Mouse (Mus musculus): ENCODE measurements around the gene Mark2. TPM values are rescaled to one million over a fixed set of nuclear protein-coding genes. Genes with fewer than 3 reads are reported as not detected.

The Mark2 gene
- 49.2 and 57.8 TPM in 2 replicates for polyA plus RNA-seq (2014; fragmentation: Nextera tagmentation; extraction: Ambion mirVana)

DNA sequence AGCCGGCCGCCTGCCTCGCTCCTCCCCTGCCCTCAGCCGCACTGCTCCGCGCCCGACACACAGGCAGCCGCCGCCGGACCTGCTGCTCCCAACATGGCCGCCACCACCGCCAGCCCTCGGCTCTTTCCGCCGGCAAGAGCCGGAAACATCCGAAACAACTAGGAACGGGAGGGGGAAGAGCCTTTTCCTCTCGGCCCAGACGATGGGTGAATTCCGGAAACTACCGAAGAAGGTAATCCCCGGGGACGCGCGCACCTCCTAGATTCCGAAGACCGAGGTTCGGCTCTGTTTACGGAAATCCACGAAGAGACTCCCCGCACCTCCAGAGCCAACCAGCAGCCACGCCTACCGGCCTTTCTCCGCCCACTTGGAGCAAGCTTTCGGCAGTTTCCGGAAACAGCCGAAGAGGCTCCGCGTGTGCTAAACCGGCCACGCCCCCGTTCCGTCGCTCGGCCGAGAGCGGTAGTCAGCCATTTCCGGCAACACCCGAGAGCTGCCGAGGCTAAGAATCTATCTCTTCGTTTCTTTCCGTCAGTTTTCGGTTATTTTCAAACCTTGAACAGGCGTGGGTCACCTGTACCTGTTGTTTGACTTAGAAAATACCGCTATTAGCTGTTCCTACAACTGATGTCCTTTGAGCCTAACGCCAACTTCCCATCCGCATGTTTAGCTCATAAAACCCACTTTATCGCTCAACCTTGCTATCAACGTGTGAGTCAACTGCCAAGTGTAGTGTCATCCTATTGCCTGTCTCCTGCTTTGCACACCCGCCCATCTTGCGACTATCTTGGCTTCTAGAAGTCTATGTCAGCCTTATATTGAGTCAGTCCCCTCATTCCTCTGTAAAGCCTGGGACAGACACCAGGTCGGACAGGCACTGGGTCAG, at the start of gene Mark2:
Mark2 (minus strand) TSS at position 349 of the 886 bp plus-strand sequence.
- H3K27me3 ChIP-seq (ENCODE audit: insufficient read depth, low read length) = no peaks in the 10 kb centered on the region
- peak within 1 kb of the TSS; percentile 78 for H3K4me2 ChIP-seq
- peaks cover 18% of the 10 kb centered on the region for H3K4me1 ChIP-seq (ENCODE audit: insufficient read depth)
- WGBS = 1% methylated on average over 61 of the region's 63 CpGs
- TF ChIP-seq CTCF (IDR thresholded peaks at IDR 0.05; ENCODE audit: low read depth) = no peak
- peak within 1 kb of the TSS; percentile 95 for H3K4me3 ChIP-seq (ENCODE audit: low read depth, low read length)
- peak within 1 kb of the TSS; percentile 87 for H3K27ac ChIP-seq (ENCODE audit: low read depth)
- ATAC-seq (ENCODE audit: insufficient read depth) = peak; percentile 94
- peak within 1 kb of the TSS; percentile 97 for H3K9ac ChIP-seq
- no peaks in the 10 kb centered on the region for H3K9me3 ChIP-seq (ENCODE audit: low read depth, low read length)
- peak; percentile 100 for DNase-seq
- 0 out of 2 replicates have a peak, but pooled peaks cover 7% of the 10 kb centered on the region for H3K36me3 ChIP-seq (ENCODE audit: insufficient read depth)

- Histone ChIP-seq H3K9ac (no peak overlapping the region), H3K4me1 (ENCODE audit: insufficient read depth) (peaks cover 5% of the 10 kb centered on the region; the same call in 1 of the 2 replicates), H3K9me3 (ENCODE audit: low read depth, low read length) (no peaks in the 10 kb centered on the region; the same call in 1 of the 2 replicates), H3K27ac (ENCODE audit: low read depth) (no peak overlapping the region), H3K27me3 (ENCODE audit: insufficient read depth, low read length) (no peaks in the 10 kb centered on the region), H3K36me3 (ENCODE audit: insufficient read depth) (no peaks in the 10 kb centered on the region), H3K4me2 (no peak overlapping the region), H3K4me3 (ENCODE audit: low read depth, low read length) (no peak overlapping the region)
- WGBS = 78% methylated on average over 6 of the region's 6 CpGs
- TF ChIP-seq CTCF (IDR thresholded peaks at IDR 0.05; ENCODE audit: low read depth) = no peak
- no peak for ATAC-seq (ENCODE audit: insufficient read depth)
- DNase-seq = no peak
Observed at GRCm38 (mm10) chr19:7388488-7388887, 46.8 kb upstream of the Mark2 start.

DNA sequence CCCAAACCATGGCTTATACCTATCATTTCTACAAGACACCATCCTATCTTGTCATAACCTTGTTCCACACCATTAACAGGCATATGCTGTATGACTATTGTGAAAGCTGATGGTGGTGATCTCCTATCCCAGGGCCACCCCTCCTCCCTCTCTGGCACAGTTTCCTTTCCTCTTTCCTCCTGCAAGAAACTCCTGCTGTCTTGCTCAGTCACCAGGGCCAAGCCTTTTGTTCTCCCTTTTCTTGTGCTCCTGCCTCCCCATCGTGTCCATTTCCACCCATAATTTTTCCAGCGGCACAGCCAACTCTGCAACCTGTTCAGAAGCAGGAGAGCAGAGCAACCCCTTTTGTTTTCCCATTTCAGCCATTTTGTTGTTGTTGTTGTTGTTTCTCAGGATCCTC, 44.4 kb upstream of the Mark2 start:
- TF ChIP-seq CTCF (IDR thresholded peaks at IDR 0.05; ENCODE audit: low read depth) = no peak
- Histone ChIP-seq H3K27ac (ENCODE audit: low read depth) (no peak overlapping the region), H3K4me2 (no peak overlapping the region), H3K9ac (no peak overlapping the region), H3K9me3 (ENCODE audit: low read depth, low read length) (no peaks in the 10 kb centered on the region; the same call in 1 of the 2 replicates), H3K36me3 (ENCODE audit: insufficient read depth) (no peaks in the 10 kb centered on the region), H3K4me3 (ENCODE audit: low read depth, low read length) (no peak overlapping the region), H3K27me3 (ENCODE audit: insufficient read depth, low read length) (no peaks in the 10 kb centered on the region), H3K4me1 (ENCODE audit: insufficient read depth) (peaks cover 11% of the 10 kb centered on the region)
- 74% methylated on average over 2 of the region's 2 CpGs for WGBS
- ATAC-seq (ENCODE audit: insufficient read depth) = no peak
- no peak for DNase-seq

- peaks cover 6% of the 10 kb centered on the region; the same call in 1 of the 2 replicates for H3K36me3 ChIP-seq (ENCODE audit: insufficient read depth)
- no peak for TF ChIP-seq CTCF (IDR thresholded peaks at IDR 0.05; ENCODE audit: low read depth)
- peak within 1 kb of the TSS; percentile 85 for H3K4me3 ChIP-seq (ENCODE audit: low read depth, low read length)
- peak within 1 kb of the TSS; percentile 91 for H3K27ac ChIP-seq (ENCODE audit: low read depth)
- under 1% methylated on average over 49 of the region's 52 CpGs for WGBS
- H3K9ac ChIP-seq = peak within 1 kb of the TSS; percentile 89
- peak within 1 kb of the TSS; percentile 66 for H3K4me2 ChIP-seq
- peaks cover 12% of the 10 kb centered on the region for H3K4me1 ChIP-seq (ENCODE audit: insufficient read depth)
- no peaks in the 10 kb centered on the region for H3K27me3 ChIP-seq (ENCODE audit: insufficient read depth, low read length)
- ATAC-seq (ENCODE audit: insufficient read depth) = peak; percentile 99
- H3K9me3 ChIP-seq (ENCODE audit: low read depth, low read length) = no peaks in the 10 kb centered on the region; the same call in 1 of the 2 replicates
- DNase-seq = peak; percentile 98
Observed at GRCm38 (mm10) chr19:7382903-7383865, 41.5 kb upstream of the Mark2 start, which contains the start of gene Spindoc. TSS of gene Spindoc (minus strand) at chr19:7382994.

- DNase-seq (peak; percentile 81), ATAC-seq (ENCODE audit: insufficient read depth) (peak; percentile 47)
- H3K9ac ChIP-seq = peak overlapping the region; percentile 89
- peak overlapping the region; percentile 91 for H3K27ac ChIP-seq (ENCODE audit: low read depth)
- H3K36me3 ChIP-seq (ENCODE audit: insufficient read depth) = peaks cover 11% of the 10 kb centered on the region; the same call in 1 of the 2 replicates
- WGBS = under 1% methylated on average over 60 of the region's 60 CpGs
- peak; percentile 24; the same call in 1 of the 2 replicates for TF ChIP-seq CTCF (IDR thresholded peaks at IDR 0.05; ENCODE audit: low read depth)
- no peaks in the 10 kb centered on the region for H3K27me3 ChIP-seq (ENCODE audit: insufficient read depth, low read length)
- H3K4me2 ChIP-seq = peak overlapping the region; percentile 66
- H3K4me3 ChIP-seq (ENCODE audit: low read depth, low read length) = peak overlapping the region; percentile 85
- H3K4me1 ChIP-seq (ENCODE audit: insufficient read depth) = peaks cover 12% of the 10 kb centered on the region
- H3K9me3 ChIP-seq (ENCODE audit: low read depth, low read length) = no peaks in the 10 kb centered on the region
Observed at GRCm38 (mm10) chr19:7382248-7382902, 40.7 kb upstream of the Mark2 start.

- Histone ChIP-seq H3K27me3 (ENCODE audit: insufficient read depth, low read length) (no peaks in the 10 kb centered on the region), H3K4me2 (peak overlapping the region; percentile 66), H3K4me1 (ENCODE audit: insufficient read depth) (peaks cover 12% of the 10 kb centered on the region), H3K36me3 (ENCODE audit: insufficient read depth) (peaks cover 11% of the 10 kb centered on the region; the same call in 1 of the 2 replicates), H3K9me3 (ENCODE audit: low read depth, low read length) (no peaks in the 10 kb centered on the region), H3K9ac (peak overlapping the region; percentile 89), H3K4me3 (ENCODE audit: low read depth, low read length) (peak overlapping the region; percentile 85), H3K27ac (ENCODE audit: low read depth) (peak overlapping the region; percentile 91)
- ATAC-seq (ENCODE audit: insufficient read depth) (no peak), DNase-seq (no peak)
- WGBS = 1% methylated on average over 8 of the region's 8 CpGs
- TF ChIP-seq CTCF (IDR thresholded peaks at IDR 0.05; ENCODE audit: low read depth) = no peak
Observed at GRCm38 (mm10) chr19:7381906-7382247, 40.2 kb upstream of the Mark2 start.
